Mouse (Mus musculus): ENCODE data around the gene Gjb3.

DNA sequence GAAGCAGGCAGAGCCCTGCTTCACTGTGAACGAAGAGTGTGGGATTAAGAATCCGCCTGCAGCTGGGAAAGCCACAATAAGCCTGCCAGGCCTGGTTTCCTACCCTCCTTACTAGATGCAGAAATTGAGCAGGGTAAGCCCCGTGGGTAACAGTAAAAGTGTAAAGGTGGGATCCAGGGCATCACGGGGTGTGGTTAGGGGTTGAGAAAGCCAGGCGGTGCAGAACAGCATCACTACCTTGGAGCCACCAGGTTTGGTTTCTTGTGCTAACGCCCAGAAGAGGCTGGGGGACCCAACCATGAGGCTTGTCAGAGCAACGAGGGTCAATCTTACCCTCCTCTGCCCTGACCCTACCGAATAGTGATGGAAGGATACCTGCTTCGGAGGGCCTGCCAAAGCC, 16.1 kb downstream of the Gjb3 start:
- TF ChIP-seq CTCF (IDR thresholded peaks at IDR 0.05; ENCODE audit: low read depth, low read length) (no peak), POLR2A (IDR thresholded peaks at IDR 0.05; ENCODE audit: extremely low read depth, insufficient read depth, low read length) (no peak)
